Mouse (Mus musculus) erythroblast, embryonic 14.5 days (primary cell): Measurements from ENCODE around the gene Traf2.

Source experiments
- GATA1 ChIP-seq: IDR thresholded peaks from 2 replicates; pipeline ENCODE4 v1.6.1; 2012; ENCODE audit warnings: low read length, inconsistent platforms, mixed read lengths
- TAL1 ChIP-seq: IDR thresholded peaks from 3 replicates; pipeline ENCODE4 v1.6.1; 2012; ENCODE audit warnings: low read length, inconsistent platforms, mixed read lengths

DNA sequence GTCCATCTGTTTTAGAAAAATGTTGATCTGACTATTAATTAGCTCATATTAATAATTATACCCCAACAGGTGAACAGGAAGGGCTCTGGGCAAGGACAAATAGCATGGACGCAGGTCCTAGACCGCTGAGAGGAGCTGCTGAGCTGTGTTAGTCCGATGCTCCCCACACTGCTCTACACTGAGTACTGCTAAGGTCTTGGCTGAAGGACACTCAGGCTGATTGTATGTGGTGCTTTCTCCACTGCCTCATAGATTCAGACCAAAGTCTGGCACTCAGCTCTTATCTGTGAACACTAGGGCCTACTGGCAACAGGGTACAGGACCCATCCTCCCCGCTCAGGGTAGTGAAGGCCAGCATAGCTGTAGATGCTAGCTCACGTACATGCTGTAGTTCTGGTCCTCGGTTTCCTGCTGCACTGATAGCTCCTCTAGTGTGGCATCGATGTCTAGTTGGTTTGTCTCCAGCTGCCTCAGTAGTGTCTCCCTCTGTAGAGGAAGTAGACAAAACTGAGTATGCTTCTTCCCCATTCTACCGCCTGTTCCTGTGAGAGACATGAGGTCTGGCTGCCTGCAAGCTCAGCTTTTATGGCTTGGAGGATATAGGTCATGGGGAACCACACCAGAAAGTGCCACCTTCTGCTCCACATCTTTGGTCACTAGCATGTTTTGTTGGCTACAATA is 41.6 kb upstream of the Traf2 start:
- TF ChIP-seq TAL1 = no peak
- no peak for TF ChIP-seq GATA1
